Mouse (Mus musculus) bone marrow, adult 2 months (tissue): ENCODE measurements at regions not wholly inside any gene's neighbourhood (a gene's known extent, or its start where the extent isn't known, plus 50 kb on each side); places are given as distances from the start of the nearest gene placed in this dataset.

Source experiments
- H3K27ac ChIP-seq: fragments of 200-500 bp; 2 replicates; pipeline ENCODE4 v1.5.1; 2012; ENCODE audit warnings: low read depth, mild to moderate bottlenecking, control low read depth, inconsistent platforms, low read length; ENCODE audit not compliant: control insufficient read depth, poor library complexity, insufficient read depth
- H3K4me1 ChIP-seq: fragments of 200-500 bp; 2 replicates; pipeline ENCODE4 v1.6.1; 2011; ENCODE audit warnings: low read length; ENCODE audit not compliant: control insufficient read depth, insufficient read depth
- H3K4me3 ChIP-seq: fragments of 200-500 bp; replicated peaks from 2 replicates; pipeline ENCODE3; 2011; ENCODE audit warnings: mild to moderate bottlenecking, low read depth, low read length, control low read depth; ENCODE audit not compliant: control insufficient read depth
- CTCF ChIP-seq: fragments of 200-500 bp; IDR thresholded peaks from 2 replicates; pipeline ENCODE4 v1.5.1; 2011; ENCODE audit warnings: low read length, control low read depth; ENCODE audit not compliant: control insufficient read depth, insufficient read depth
- POLR2A ChIP-seq: fragments of 200-500 bp; IDR thresholded peaks from 2 replicates; pipeline ENCODE4 v1.6.1; 2011; ENCODE audit warnings: low read depth, mild to moderate bottlenecking, control low read depth, low read length, borderline replicate concordance; ENCODE audit not compliant: control insufficient read depth
- WGBS: fragments of 180-500 bp; shearing (Covaris S2); methylation state at CpG from one replicate; pipeline ENCODE4 v1.1.7; 2018; 5-methylcytosine and 5-hydroxymethylcytosine counted together

DNA sequence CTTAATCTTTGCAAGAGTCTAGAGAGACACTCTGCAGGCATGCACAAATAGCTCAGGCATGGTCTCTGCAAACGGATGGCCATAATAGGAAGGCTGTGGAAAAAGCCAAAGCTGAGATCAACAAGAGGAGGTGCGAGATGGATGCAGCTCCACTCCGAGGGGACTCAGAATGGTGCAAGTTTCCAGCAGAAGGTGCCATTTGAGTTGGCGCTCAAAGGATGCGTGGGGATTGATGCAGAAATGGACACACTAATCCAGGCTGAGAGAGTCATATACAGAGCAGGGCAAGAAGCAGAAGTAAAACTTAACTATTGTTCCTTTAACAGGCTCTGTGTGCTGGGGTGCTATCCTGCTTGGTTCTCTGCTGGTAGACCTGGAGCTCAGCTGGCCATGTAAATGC is 315.9 kb downstream of the Rnf144a start:
- H3K4me3 ChIP-seq = no peak overlapping the region
- TF ChIP-seq POLR2A (no peak), CTCF (no peak)
- no peak overlapping the region for H3K27ac ChIP-seq
- H3K4me1 ChIP-seq = no peaks in the 10 kb centered on the region
- 83% methylated on average over 5 of the region's 5 CpGs for WGBS

DNA sequence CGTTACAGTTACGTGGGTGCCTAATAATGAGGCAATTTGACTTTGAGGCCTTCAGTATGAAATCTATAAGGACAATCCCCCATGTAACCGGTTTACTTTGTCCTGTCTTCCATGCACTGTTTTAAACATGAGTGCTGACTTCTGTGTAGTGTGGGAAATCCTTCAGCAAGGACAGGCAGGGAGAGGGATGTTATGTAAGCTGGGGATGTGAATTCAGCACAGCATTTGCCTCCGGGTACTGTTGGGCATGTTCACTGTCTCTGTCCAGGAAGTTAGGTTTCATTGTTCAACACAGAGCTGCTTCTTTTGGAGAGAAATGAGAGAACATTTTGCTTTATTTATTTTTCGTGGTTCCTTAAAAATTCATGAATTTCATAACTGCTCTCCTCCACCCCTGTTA is 322.7 kb downstream of the Rnf144a start:
- H3K27ac ChIP-seq = no peak overlapping the region

DNA sequence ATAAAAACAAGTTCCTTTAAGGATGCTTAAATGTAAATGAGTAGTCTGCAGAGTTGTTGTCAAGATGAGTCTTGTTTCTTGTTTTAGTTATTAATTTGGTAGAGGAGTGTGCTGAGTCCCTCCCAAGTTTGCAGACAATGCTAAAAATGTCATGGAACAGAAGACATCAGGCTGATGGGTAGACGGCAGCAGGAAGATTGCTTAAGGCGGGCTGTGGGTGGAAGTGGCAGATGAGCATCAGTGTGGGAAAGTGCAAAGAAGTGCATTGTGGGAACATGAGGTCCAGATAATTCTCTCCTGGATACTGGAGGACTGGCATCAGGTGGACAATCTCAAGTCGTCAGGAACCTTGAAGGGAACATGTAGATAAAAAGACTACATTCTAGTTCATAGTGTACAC is 323.2 kb downstream of the Rnf144a start:
- no peak for TF ChIP-seq POLR2A
- TF ChIP-seq CTCF = no peak
- 62% methylated on average over 3 of the region's 3 CpGs for whole genome bisulfite sequencing

More for the DNA sequence above, 322.7 kb downstream of the Rnf144a start:
- Histone ChIP-seq H3K4me3 (no peak overlapping the region), H3K4me1 (no peaks in the 10 kb centered on the region)
- TF ChIP-seq POLR2A (no peak), CTCF (no peak)
- 67% methylated on average over 5 of the region's 5 CpGs for WGBS

DNA sequence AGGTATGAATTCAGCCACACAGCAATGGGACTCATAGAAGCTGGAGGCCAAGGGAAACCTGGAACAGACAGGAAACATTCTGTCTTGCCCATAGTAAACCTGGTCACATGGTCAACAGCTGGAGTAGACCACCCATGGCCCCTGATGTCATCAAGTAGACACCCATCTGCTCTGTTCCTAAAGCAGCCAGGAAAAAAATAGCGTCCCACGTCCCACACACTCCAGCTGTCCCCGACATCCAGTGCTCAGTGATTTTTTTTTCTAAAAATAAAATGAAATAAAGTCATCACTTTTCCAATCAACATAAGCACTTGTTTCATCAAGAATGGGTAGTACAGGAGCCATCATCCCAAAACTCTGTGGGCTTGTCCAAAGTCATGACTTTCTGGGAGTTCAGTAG is 326.7 kb downstream of the Rnf144a start:
- WGBS = 87% methylated on average over 3 of the region's 3 CpGs
- Histone ChIP-seq H3K4me1 (no peaks in the 10 kb centered on the region), H3K4me3 (no peak overlapping the region), H3K27ac (no peak overlapping the region)
- TF ChIP-seq CTCF (no peak), POLR2A (no peak)

More for the DNA sequence above, 323.2 kb downstream of the Rnf144a start:
- Histone ChIP-seq H3K4me1 (no peaks in the 10 kb centered on the region), H3K4me3 (no peak overlapping the region), H3K27ac (no peak overlapping the region)

DNA sequence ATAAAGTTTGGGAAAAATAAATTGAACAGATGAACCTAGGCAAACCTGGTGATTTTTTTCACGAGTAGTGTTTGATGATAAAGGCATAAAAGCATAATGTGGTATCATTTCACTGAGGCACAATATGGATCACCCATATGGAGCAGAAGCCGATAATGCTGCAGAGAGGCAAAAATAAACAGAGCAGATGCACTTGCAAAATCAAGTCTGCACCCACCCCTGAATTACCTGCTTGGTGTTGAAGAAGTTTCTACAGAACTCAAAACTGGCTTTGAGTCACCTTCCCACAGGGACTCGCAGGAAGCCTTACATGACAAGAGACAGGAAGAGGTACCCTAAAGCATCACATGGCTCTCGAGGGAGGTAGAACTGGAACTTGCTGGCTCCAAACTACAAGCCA is 328.1 kb downstream of the Rnf144a start:
- H3K4me3 ChIP-seq = no peak overlapping the region
- no peak overlapping the region for H3K27ac ChIP-seq
- no peaks in the 10 kb centered on the region for H3K4me1 ChIP-seq
- TF ChIP-seq POLR2A = no peak
- no peak for TF ChIP-seq CTCF
- 63% methylated on average over 4 of the region's 4 CpGs for WGBS

DNA sequence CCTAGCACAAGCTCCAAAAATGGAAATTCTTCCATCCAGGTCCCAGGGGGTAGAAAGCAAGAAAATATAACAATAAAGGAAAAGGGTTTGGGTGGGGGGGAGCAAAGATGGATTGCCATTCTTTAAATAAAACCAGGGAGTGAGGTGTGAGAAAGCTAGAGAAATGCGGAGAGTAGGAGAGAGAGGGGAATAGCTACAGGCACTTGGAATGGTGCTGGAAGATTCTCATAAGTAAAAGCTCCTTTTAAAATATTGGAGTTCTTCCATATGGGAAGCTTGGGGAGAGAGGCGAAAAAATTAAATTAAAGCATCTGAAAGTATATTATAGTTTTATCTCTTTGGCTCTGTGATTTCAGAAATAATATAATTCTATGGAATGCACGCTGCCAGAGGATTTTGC is 328.6 kb downstream of the Rnf144a start:
- H3K27ac ChIP-seq = no peak overlapping the region
- H3K4me3 ChIP-seq = no peak overlapping the region
- TF ChIP-seq POLR2A = no peak
- TF ChIP-seq CTCF = no peak
- 80% methylated on average over 3 of the region's 3 CpGs for WGBS
- H3K4me1 ChIP-seq = no peaks in the 10 kb centered on the region

DNA sequence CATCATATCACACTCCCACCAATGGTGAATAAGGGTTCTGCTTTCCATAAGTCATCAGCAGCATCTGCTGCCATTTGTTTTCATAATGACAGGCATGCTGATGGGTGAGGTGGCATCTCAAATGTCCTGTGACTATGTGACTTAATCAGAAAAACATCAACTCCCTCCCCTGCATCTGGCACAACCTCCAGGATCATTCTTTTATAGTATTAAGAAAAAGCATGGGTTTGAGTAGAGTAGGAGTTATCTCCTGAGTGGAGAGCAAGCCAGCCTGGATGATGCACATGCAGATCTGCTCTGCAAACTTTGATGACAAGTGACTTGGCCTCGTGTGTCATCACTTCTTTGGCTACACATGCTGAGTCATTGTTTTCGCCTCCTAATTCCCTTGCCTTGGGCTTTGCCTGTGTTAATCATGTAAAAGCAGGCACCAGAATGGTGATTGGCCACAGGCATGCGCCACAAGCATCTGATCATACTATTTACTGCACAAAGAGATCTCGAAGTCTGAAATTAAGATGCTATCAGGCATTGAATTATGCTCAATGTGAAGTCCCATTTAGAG is 335.9 kb downstream of the Rnf144a start:
- Histone ChIP-seq H3K27ac (no peak overlapping the region), H3K4me1 (no peaks in the 10 kb centered on the region), H3K4me3 (no peak overlapping the region)
- WGBS = 53% methylated on average over 4 of the region's 4 CpGs
- no peak for TF ChIP-seq CTCF
- no peak for TF ChIP-seq POLR2A

DNA sequence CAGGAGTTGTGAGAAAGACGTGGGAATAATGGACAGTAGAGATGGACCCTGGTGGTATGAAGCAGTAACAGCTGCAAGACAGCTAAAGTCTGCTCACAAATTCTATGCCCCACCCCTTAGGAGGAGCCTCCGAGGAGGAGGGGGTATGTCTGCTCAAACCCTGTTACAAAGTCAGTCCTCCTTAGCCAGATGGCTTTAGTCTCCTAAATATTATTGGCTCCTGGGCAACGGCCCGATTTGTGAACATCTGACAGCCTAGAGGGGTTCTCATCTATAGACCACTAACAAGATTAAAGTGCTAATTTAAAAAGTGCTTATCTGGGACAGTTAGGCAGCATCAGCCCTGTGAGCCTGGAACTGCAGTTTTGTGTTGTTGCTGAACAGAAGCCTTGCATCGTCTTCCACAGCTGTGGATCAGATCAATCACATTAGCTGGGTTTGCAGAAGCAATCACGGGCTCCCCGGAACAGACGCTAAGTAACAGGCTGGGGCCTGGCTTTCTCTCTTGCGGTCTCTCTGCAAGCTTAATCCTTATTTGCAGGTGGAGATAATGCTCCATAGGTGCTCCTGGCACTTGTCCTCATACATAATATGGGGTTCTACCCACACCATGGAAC is 339.3 kb downstream of the Rnf144a start:
- no peak overlapping the region for H3K4me3 ChIP-seq
- TF ChIP-seq POLR2A (no peak), CTCF (no peak)
- WGBS = 68% methylated on average over 9 of the region's 9 CpGs
- no peak overlapping the region for H3K27ac ChIP-seq
- H3K4me1 ChIP-seq = no peaks in the 10 kb centered on the region
